8 mouse cellular contexts compared by ENCODE assay signal in the genomic region with DNA sequence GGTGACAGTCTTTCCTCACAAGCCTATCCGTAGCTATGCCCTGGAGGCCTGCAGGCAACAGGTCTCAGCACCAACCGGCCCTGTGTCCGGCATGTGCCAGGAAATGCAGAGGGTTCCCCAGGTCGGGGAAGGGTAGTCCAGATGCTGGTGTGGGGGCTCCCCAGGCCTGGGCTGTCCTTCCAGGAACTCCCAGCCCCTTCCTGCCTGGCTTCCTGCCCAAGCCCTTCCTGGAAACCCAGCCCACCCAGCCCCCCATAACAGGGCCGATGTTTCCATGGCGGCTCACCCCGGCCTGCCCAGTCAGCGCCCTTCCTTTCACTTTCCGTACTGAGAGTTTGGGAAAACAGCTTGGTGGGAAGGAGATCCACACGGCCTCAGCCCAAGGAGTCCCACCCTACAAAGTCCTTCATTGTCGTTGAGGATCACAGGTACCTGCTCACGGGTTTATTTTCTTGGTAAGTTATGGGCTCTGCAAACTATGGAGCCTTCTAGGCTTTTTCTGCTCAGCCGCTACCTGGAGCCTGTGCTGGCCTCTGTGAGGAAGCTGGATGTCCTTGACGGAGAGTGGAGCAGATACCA. TPM values are rescaled to one million over a fixed set of nuclear protein-coding genes. Genes with fewer than 3 reads are reported as not detected.
DNase-seq lines count a peak whose midpoint lies in the region; ATAC-seq and TF ChIP-seq lines count a peak whose summit lies in the region.

No protein-coding gene starts in this region.

- no peak for TF ChIP-seq CTCF in layer of hippocampus, adult 2 months (conservative IDR thresholded peaks at IDR 0.05)

- DNase-seq in heart, postnatal 14 days, result peak; percentile 63 to 77
- DNase-seq in liver, result peak; percentile 26
- DNase-seq in layer of hippocampus, adult 2 months (ENCODE audit: low spot score in 2 of 2), result no peak
- DNase-seq in urinary bladder, adult 2 months (ENCODE audit: low spot score), result no peak

- peak overlapping the region; percentile 23 for H3K4me3 ChIP-seq in megakaryocyte, embryonic 14.5 days (replicated peaks)
- H3K4me3 ChIP-seq in stomach, embryonic 16.5 days (replicated peaks; ENCODE audit: low read length), result no peak overlapping the region
- H3K4me3 ChIP-seq in layer of hippocampus, adult 2 months, result no peak overlapping the region
- H3K4me3 ChIP-seq in midbrain, embryonic 13.5 days (replicated peaks), result no peak overlapping the region

- peaks cover 67% of the 10 kb centered on the region for H3K27me3 ChIP-seq in megakaryocyte, embryonic 14.5 days (replicated peaks)
- H3K27me3 ChIP-seq in stomach, embryonic 16.5 days (ENCODE audit: control insufficient read depth, insufficient read depth, low read length), result no peaks in the 10 kb centered on the region
- no peaks in the 10 kb centered on the region for H3K27me3 ChIP-seq in midbrain, embryonic 13.5 days

- no peak for ATAC-seq in megakaryocyte, adult 5-6 weeks (ENCODE audit: poor library complexity, severe bottlenecking)
- ATAC-seq in stomach, embryonic 16.5 days (ENCODE audit: insufficient read depth, low FRiP score), result peak; percentile 58; the same call in 1 of the 2 replicates
- no peak for ATAC-seq in midbrain, embryonic 13.5 days

- no peak overlapping the region; the same call in 1 of the 2 replicates for H3K27ac ChIP-seq in stomach, embryonic 16.5 days (ENCODE audit: low read length)
- H3K27ac ChIP-seq in layer of hippocampus, adult 2 months, result no peak overlapping the region
- no peak overlapping the region for H3K27ac ChIP-seq in midbrain, embryonic 13.5 days

- H3K9ac ChIP-seq in stomach, embryonic 16.5 days (ENCODE audit: low read length), result no peak overlapping the region; the same call in 1 of the 2 replicates
- H3K9ac ChIP-seq in midbrain, embryonic 13.5 days (replicated peaks), result no peak overlapping the region

- 70% methylated on average over 14 of the region's 14 CpGs for WGBS in stomach, embryonic 16.5 days
- WGBS in midbrain, embryonic 13.5 days, result 88% methylated on average over 14 of the region's 14 CpGs

- no peaks in the 10 kb centered on the region for H3K36me3 ChIP-seq in megakaryocyte, embryonic 14.5 days (replicated peaks; ENCODE audit: low read length)
- H3K36me3 ChIP-seq in stomach, embryonic 16.5 days (ENCODE audit: control insufficient read depth, insufficient read depth, low read length), result no peaks in the 10 kb centered on the region
- H3K36me3 ChIP-seq in midbrain, embryonic 13.5 days, result no peaks in the 10 kb centered on the region

- H3K4me2 ChIP-seq in stomach, embryonic 16.5 days (ENCODE audit: low read depth, low read length), result no peak overlapping the region
- H3K4me2 ChIP-seq in midbrain, embryonic 13.5 days (replicated peaks), result no peak overlapping the region

- intact Hi-C loops in heart, postnatal 14 days (cut with DNase I), result no loop called here

- H3K4me1 ChIP-seq in megakaryocyte, embryonic 14.5 days, result peaks cover 36% of the 10 kb centered on the region
- no peaks in the 10 kb centered on the region for H3K4me1 ChIP-seq in stomach, embryonic 16.5 days (ENCODE audit: control insufficient read depth, insufficient read depth, low read length)
- H3K4me1 ChIP-seq in midbrain, embryonic 13.5 days (replicated peaks), result 0 out of 2 replicates have a peak, but pooled peaks cover 4% of the 10 kb centered on the region

- H3K9me3 ChIP-seq in megakaryocyte, embryonic 14.5 days, result peaks cover 20% of the 10 kb centered on the region
- H3K9me3 ChIP-seq in stomach, embryonic 16.5 days (replicated peaks; ENCODE audit: control insufficient read depth, low read length), result no peaks in the 10 kb centered on the region
- H3K9me3 ChIP-seq in midbrain, embryonic 13.5 days, result no peaks in the 10 kb centered on the region

RNA-seq across cellular contexts. Expression of a gene that starts 41.5 kb away (rescaled TPM):
- 160 and 266 TPM in 2 replicates for polyA plus RNA-seq in megakaryocyte, embryonic 14.5 days (2012; ENCODE audit: insufficient read depth, low replicate concordance)
- total RNA-seq in megakaryocyte, adult 5-6 weeks (2015), result 21.4 and 22.3 TPM in 2 replicates
- total RNA-seq in megakaryocyte, adult 5-6 weeks (2017), result 11.3 and 13.5 TPM in 2 replicates
- total RNA-seq in heart, postnatal 14 days (2021), result 10 to 100 TPM; 21.4 to 23.7 TPM
- polyA plus RNA-seq in stomach, embryonic 16.5 days (2015; fragmentation: Nextera tagmentation; extraction: Ambion mirVana), result 5.5 TPM in 2 replicates
- total RNA-seq in layer of hippocampus, adult 2 months (2021), result 1 to 10 TPM; 6.8 to 7.7 TPM
- 41.4 and 55.5 TPM in 2 replicates for polyA plus RNA-seq in urinary bladder, adult 2 months (2012; rRNA removed)
- 25.7 and 38.1 TPM in 2 replicates for polyA plus RNA-seq in midbrain, embryonic 13.5 days (2015; fragmentation: Nextera tagmentation; extraction: Ambion mirVana)

Comparison
In these comparisons a context has a peak if more than half of its experiments do, and no peak if none do; other contexts are left out.
1. DNase-seq: peak in heart, postnatal 14 days (2 of 2) and liver (single experiment); none in layer of hippocampus, adult 2 months (0 of 2) and urinary bladder, adult 2 months (single experiment).